Mouse (Mus musculus): ENCODE data around the gene Tmem86b. TPM values are rescaled to one million over a fixed set of nuclear protein-coding genes. Genes with fewer than 3 reads are reported as not detected.

Gene Tmem86b
- 0.56 and 0.80 TPM in 2 replicates for polyA plus RNA-seq (2015; fragmentation: Nextera tagmentation; extraction: Ambion mirVana)

DNA sequence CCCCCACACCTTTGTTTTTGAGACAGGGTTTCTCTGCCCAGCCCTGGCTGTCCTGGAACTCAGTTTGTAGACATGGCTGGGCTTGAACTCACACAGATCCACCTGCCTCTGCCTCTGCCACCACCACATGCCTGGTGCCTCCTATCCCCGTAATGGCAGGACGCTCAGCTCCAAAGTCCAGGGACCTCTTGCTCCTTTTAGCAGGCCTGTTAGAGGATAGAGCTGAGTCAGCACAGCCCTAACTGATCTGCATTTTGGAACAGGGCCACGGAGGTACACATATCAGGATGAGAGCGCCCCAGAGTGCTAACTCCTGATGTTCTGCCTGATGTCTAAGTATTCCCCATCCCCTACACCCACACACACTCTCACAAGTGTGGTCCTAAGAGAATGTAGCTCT, at the start of gene Tmem86b:
Tmem86b (minus strand) TSS at position 392 of the 400 bp plus-strand sequence.
- DNase-seq (ENCODE audit: low spot score) (no peak), ATAC-seq (replicated peaks; ENCODE audit: low FRiP score, low read depth) (peak; percentile 36; the same call in 1 of the 2 replicates)
- Histone ChIP-seq H3K27me3 (ENCODE audit: insufficient read depth, low read length) (no peaks in the 10 kb centered on the region), H3K27ac (no peak within 1 kb of the TSS), H3K4me2 (ENCODE audit: low read length) (no peak within 1 kb of the TSS), H3K9ac (ENCODE audit: low read depth, low read length) (no peak within 1 kb of the TSS), H3K36me3 (ENCODE audit: insufficient read depth, low read length) (peaks cover 49% of the 10 kb centered on the region), H3K9me3 (replicated peaks; ENCODE audit: low read length) (no peaks in the 10 kb centered on the region), H3K4me1 (replicated peaks; ENCODE audit: insufficient read depth, low read length) (no peaks in the 10 kb centered on the region), H3K4me3 (replicated peaks; ENCODE audit: low read depth, low read length) (no peak within 1 kb of the TSS)
- TF ChIP-seq CTCF (IDR thresholded peaks at IDR 0.05; ENCODE audit: low read depth): no peak
- WGBS: 91% methylated on average over 4 of the region's 4 CpGs

DNA sequence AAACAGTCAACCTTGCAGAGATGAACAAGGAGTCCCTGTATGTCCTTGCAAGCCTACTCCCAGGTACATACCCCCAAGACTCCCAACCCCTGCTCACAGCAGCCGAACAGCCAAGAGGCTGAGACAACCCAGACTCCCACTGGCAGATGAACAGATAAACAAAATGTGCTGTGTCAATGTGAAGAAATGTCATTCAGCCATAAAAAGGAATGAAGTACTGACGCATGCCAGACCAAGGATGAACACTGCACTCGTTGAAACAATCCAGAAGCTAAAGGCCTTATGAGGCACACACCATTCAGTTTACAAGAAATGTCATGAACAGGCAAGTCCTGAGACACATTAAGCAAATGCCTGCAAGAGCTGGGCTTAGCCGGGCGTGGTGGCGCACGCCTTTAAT, 44.0 kb upstream of the Tmem86b start:
- 84% methylated on average over 7 of the region's 7 CpGs for WGBS
- Histone ChIP-seq H3K4me1 (replicated peaks; ENCODE audit: insufficient read depth, low read length) (no peaks in the 10 kb centered on the region), H3K27ac (no peak overlapping the region), H3K9ac (ENCODE audit: low read depth, low read length) (no peak overlapping the region), H3K4me3 (replicated peaks; ENCODE audit: low read depth, low read length) (no peak overlapping the region), H3K4me2 (ENCODE audit: low read length) (no peak overlapping the region), H3K36me3 (ENCODE audit: insufficient read depth, low read length) (peaks cover 26% of the 10 kb centered on the region), H3K9me3 (replicated peaks; ENCODE audit: low read length) (no peaks in the 10 kb centered on the region), H3K27me3 (ENCODE audit: insufficient read depth, low read length) (no peaks in the 10 kb centered on the region)
- no peak for TF ChIP-seq CTCF (IDR thresholded peaks at IDR 0.05; ENCODE audit: low read depth)
- no peak for DNase-seq (ENCODE audit: low spot score)
- no peak for ATAC-seq (replicated peaks; ENCODE audit: low FRiP score, low read depth)

DNA sequence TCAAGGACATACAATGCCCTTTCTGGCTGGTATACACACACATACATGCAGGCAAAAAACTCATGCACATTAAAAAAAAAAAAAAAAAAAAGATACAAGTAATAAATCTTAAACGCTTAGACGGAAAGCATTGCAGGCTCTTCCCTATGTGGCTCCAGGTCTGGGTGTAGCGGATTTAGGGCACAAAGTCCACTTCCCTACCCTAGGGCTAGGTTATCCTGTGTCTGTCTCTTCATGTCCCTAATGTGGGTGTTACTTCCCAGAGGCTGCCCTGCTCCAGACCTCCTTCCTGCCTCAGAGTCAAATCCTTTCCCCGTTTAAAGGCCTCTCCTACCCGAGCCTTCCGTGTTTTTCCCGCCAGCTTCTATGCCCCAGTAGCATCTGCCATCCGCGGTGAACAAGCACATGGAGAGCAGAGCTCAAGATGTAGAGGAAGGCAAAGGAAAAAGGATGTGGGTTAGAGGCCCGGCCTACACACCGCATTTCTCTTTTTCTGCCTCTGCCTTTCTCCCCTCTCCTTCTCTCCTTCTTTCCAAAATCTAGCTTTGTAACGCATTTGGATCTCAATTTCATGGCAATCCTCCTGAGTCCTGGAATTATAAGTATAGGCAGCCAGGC, 43.0 kb upstream of the Tmem86b start:
- ATAC-seq (replicated peaks; ENCODE audit: low FRiP score, low read depth): no peak
- H3K27me3 ChIP-seq (ENCODE audit: insufficient read depth, low read length): no peaks in the 10 kb centered on the region
- H3K4me3 ChIP-seq (replicated peaks; ENCODE audit: low read depth, low read length): no peak overlapping the region
- no peak overlapping the region for H3K9ac ChIP-seq (ENCODE audit: low read depth, low read length)
- no peak for DNase-seq (ENCODE audit: low spot score)
- H3K27ac ChIP-seq: no peak overlapping the region
- TF ChIP-seq CTCF (IDR thresholded peaks at IDR 0.05; ENCODE audit: low read depth): no peak
- H3K4me1 ChIP-seq (replicated peaks; ENCODE audit: insufficient read depth, low read length): no peaks in the 10 kb centered on the region
- peaks cover 24% of the 10 kb centered on the region for H3K36me3 ChIP-seq (ENCODE audit: insufficient read depth, low read length)
- no peaks in the 10 kb centered on the region for H3K9me3 ChIP-seq (replicated peaks; ENCODE audit: low read length)
- WGBS: 90% methylated on average over 12 of the region's 12 CpGs
- no peak overlapping the region for H3K4me2 ChIP-seq (ENCODE audit: low read length)

DNA sequence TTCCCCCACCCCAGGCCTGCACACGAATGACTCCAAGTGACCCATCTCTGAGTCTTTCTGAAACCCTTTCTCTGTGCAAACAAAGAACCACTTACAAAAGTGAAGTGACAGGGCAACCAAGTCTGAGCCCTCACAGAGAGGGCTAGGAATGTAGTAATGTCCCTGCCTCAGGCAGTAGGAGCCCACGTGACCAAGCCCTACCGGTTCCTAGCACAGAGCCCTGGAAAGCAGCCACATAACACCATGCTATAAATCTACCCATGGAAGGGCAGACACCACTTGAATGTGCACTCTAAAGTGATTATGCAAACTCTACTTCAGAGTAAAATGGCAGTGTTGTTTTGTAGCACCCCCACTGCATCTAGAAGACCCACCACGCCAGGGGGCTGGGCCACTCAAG, 40.7 kb upstream of the Tmem86b start:
- Histone ChIP-seq H3K27ac (no peak overlapping the region), H3K36me3 (ENCODE audit: insufficient read depth, low read length) (peaks cover 27% of the 10 kb centered on the region), H3K4me2 (ENCODE audit: low read length) (no peak overlapping the region), H3K4me1 (replicated peaks; ENCODE audit: insufficient read depth, low read length) (no peaks in the 10 kb centered on the region), H3K9ac (ENCODE audit: low read depth, low read length) (no peak overlapping the region), H3K27me3 (ENCODE audit: insufficient read depth, low read length) (no peaks in the 10 kb centered on the region), H3K4me3 (replicated peaks; ENCODE audit: low read depth, low read length) (no peak overlapping the region), H3K9me3 (replicated peaks; ENCODE audit: low read length) (no peaks in the 10 kb centered on the region)
- 63% methylated on average over 4 of the region's 4 CpGs for WGBS
- no peak for TF ChIP-seq CTCF (IDR thresholded peaks at IDR 0.05; ENCODE audit: low read depth)
- DNase-seq (ENCODE audit: low spot score) (no peak), ATAC-seq (replicated peaks; ENCODE audit: low FRiP score, low read depth) (no peak; the same call in 1 of the 2 replicates)

DNA sequence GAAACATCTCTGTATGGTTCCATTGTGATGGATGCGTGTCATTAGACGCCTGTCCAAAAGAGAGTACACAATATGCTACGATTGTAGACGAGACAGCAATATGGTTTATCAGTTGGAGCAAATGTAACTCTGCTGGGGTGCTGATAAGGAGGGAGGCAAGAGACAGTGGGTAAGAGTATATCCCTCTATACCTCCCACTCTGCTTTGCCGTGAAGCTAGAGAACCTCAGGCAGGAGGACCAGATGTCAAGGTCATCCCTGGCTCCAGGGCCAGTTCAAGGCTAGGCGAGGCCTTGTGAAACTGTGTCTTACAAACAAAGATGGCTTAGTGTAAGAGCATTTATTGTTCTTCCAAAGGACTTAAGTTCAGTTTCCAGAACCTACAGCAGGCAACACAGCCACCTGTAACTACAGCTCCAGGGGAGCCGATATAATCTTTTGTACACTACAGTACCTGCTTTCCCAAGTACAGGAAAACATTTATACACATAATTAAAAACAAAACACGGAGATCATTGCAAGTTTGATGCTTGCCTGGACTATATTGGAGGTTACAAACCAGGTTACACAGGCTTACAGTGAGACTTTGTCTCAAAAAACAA, 39.5 kb upstream of the Tmem86b start:
- Histone ChIP-seq H3K27ac (no peak overlapping the region), H3K27me3 (ENCODE audit: insufficient read depth, low read length) (no peaks in the 10 kb centered on the region), H3K4me2 (ENCODE audit: low read length) (no peak overlapping the region), H3K36me3 (ENCODE audit: insufficient read depth, low read length) (peaks cover 24% of the 10 kb centered on the region), H3K9ac (ENCODE audit: low read depth, low read length) (no peak overlapping the region), H3K4me3 (replicated peaks; ENCODE audit: low read depth, low read length) (no peak overlapping the region), H3K4me1 (replicated peaks; ENCODE audit: insufficient read depth, low read length) (no peaks in the 10 kb centered on the region), H3K9me3 (replicated peaks; ENCODE audit: low read length) (no peaks in the 10 kb centered on the region)
- no peak for TF ChIP-seq CTCF (IDR thresholded peaks at IDR 0.05; ENCODE audit: low read depth)
- WGBS: 93% methylated on average over 8 of the region's 8 CpGs
- no peak for ATAC-seq (replicated peaks; ENCODE audit: low FRiP score, low read depth)
- DNase-seq (ENCODE audit: low spot score): no peak

DNA sequence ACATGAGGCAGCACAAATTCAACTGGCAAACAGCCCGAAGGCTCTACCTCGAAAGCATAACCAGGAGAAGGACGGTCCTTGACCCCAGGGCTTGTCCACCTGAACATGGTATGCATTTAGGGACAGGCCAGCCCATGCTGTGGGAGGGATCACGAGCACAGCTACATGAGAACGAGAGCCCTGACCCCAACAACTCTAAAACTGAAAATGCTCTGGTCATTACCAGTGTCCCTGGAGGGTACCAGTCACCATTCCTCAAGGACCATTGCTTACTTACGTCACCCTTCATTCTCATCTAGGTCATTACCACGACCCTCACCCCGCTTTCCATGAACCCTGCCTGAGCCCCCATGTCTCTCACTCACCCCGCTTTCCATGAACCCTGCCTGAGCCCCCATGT, 37.9 kb upstream of the Tmem86b start:
- DNase-seq (ENCODE audit: low spot score) (no peak), ATAC-seq (replicated peaks; ENCODE audit: low FRiP score, low read depth) (no peak)
- Histone ChIP-seq H3K4me3 (replicated peaks; ENCODE audit: low read depth, low read length) (no peak overlapping the region), H3K4me1 (replicated peaks; ENCODE audit: insufficient read depth, low read length) (no peaks in the 10 kb centered on the region), H3K4me2 (ENCODE audit: low read length) (no peak overlapping the region), H3K36me3 (ENCODE audit: insufficient read depth, low read length) (peaks cover 28% of the 10 kb centered on the region), H3K27me3 (ENCODE audit: insufficient read depth, low read length) (no peaks in the 10 kb centered on the region), H3K9me3 (replicated peaks; ENCODE audit: low read length) (no peaks in the 10 kb centered on the region), H3K9ac (ENCODE audit: low read depth, low read length) (no peak overlapping the region), H3K27ac (no peak overlapping the region)
- TF ChIP-seq CTCF (IDR thresholded peaks at IDR 0.05; ENCODE audit: low read depth): no peak
- 96% methylated on average over 9 of the region's 9 CpGs for WGBS
